Mouse (Mus musculus) left cerebral cortex, adult 8-10 months (tissue): ENCODE measurements at regions not wholly inside any gene's neighbourhood (a gene's known extent, or its start where the extent isn't known, plus 50 kb on each side); places are given as distances from the start of the nearest gene placed in this dataset.

Source experiments
- DNase-seq, 2 experiments: peaks; one replicate each; pipeline ENCODE4 v3.0.0; 2022; ENCODE audit warnings: low spot score in 2 of 2

DNA sequence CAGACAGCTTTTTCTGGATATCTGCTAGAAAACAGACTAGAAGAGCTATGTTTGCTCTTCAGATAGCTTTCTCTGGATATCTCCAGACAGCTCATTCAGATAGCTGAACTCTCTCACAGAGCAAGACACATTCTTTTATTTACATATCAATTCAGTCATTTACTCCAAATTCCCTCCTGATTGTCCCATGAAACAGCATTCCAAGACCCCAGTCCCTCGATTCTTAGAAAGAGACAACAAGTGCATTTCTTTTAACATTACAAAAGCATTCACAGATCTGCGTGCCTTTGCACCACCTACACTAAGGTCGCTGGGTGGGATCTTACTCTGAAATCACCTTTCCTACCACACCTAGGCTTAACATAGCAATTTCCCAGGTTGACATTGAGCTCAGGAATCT lies 1039.5 kb upstream of the Ddx18 start:
- DNase-seq = no peak

DNA sequence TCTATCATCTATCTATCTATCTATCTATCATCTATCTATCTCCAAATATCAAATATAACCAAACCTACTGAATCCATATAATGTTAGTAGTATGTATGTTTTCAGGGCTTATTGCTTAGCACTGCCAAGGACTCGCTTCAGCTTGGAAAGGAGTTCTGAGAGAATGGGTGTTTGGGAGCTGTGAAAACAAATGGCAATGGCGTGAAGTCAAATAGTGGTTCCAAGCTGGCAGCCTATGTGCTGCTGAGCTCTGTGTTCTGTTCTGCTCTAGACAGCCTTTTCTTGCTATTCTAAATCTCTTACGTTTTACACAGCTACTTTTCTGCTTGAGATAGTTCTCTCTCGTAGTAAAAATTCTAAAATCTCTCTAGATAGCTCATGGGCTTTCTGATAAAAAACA lies 1008.2 kb upstream of the Ddx18 start:
- no peak for DNase-seq

DNA sequence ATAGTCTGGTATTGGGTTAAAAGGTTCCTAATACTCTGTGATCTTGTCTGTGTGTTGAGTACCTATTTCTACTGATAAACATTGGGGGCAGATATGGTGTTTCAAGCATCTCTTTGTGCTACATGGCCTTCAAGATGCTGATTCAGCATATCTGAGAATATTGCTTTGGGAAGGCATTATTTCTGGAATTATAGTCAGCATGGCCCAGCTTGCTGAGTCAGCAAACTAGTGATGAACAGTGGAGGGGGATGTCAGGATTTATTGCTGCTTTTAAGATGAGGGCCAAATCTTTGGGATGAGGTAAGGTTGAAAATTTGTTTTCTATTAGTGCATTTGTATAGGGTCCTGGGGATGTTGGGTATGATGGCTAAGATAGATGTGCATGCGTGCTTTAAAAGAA lies 983.8 kb upstream of the Ddx18 start:
- DNase-seq = no peak

DNA sequence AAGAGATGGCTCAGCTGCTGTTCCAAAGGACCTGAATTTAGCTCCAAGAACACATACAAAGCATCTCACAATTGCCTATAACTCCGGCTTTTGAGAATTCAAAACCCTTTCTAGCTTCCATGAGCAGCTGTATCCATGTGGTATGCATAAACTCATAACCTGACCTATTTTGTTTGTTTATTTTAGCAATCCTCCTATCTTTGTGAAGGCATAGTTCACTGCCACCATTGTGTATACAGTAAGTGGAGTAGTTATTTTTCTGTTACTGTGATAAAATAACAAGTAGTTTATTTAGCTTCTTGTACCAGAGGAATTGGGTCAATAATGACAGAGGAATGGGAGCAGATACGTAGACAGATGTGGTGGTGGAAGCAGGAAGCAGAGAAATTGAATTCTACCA lies 941.8 kb upstream of the Ddx18 start:
- DNase-seq = no peak

DNA sequence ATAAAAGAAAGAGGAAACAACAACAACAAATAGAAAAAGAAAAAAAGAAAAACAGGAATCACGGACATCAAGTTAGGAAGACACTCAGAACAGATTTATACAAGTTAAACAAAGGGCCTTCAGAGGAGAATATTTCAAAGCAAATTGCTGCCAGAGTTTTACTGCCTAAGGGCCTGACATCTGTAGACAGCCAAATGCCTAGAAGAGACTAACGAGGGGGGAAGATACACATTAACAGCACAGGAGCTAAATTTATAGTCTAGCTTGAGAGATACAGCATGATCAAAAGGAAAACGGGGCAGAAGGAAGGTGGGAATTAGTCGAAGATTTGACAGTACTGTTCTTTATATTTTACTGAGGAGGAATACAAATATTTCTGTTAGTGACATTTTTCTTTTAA lies 933.9 kb upstream of the Ddx18 start:
- DNase-seq = no peak

DNA sequence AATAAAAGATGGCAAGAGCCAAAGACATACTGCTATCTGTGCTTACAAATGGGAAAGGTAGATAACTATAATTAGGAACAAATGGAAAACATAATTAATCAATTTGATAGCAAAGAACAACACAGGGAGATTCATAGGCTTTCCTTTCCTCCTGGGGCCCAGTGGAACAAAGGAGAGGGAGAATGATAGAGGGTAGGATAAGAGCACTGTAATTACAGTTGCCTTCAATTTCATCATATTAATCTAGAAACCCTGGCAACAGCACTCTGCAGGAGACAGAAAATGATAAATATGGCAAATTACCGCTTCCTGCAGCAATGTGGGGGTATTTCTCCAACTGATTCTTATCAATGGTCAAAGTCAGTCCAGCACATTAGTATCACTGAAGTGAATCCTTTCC lies 910.2 kb upstream of the Ddx18 start:
- DNase-seq = no peak

DNA sequence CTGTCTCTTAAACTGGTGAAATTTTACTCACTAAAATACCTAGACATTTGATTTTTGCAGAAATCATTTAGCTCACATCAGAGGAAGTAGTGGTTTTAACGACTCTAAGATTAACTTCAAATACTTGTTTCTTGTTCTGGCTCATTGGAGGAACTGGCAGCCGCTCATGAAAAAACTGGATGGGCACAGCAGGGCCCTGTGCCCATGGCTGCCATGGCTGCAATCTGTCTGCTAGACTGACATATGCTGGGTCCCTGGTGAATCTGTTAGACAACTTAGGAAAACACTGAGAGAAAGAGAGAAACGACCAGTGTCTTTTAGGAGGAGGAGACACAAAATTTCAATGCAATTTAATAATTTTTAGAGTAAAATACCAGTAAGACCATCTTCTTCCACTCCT lies 896.1 kb upstream of the Ddx18 start:
- DNase-seq = no peak

DNA sequence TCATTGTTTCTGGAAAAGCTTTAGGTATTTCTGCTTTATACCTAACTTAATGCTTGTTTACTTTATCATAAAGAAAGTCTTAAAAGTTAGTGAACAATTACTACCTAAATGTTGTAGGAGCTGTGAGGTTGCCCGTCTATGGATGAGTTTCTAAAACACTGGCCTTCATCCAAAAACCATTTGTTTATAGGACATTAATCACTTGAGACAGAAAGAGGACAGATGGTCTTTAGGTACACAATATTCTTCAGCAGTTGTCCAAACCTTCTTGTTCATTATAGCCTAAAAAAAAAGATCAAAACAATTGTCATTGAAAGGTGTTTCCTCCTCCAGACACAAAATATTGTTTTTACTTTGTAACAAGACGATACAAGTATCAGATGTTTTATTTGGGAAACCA lies 891.3 kb upstream of the Ddx18 start:
- no peak for DNase-seq

DNA sequence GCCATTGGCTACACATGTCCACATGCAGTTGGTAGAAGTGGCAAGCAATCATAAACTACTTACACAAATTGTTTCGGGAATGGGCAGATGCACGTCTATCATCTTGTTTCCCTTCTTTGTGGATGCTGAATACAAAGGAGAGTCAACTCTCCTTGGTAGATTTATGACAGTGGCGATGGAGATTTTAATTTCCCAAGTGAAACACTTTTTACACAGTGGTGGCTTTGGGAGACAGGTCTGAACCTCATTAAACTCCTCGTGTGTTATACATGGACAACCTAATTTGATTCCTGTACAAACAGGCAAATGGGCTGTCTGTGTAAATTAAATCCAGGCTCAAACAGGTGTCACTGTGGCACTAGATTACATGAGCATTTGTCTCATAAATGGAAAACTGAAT lies 887.1 kb upstream of the Ddx18 start:
- DNase-seq = no peak

DNA sequence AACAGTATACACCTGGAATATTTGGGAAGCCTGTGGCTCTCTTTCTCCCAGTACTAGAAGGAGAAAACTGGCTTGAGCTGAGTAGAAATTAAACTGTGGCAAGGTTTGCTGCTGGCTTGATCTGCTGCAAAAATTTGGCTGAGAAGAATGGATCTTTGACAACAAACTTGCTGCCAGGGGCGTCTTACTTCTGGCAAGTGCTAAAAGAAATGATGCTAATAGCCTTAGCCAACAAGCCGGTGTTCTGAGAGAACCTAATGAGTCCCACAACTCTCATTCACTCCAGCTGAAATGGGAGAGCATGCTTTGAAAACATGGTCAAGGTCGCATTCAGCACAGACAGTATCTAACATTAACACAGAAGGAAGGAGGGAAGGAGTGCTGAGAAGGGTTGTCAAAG lies 885.8 kb upstream of the Ddx18 start:
- no peak for DNase-seq

DNA sequence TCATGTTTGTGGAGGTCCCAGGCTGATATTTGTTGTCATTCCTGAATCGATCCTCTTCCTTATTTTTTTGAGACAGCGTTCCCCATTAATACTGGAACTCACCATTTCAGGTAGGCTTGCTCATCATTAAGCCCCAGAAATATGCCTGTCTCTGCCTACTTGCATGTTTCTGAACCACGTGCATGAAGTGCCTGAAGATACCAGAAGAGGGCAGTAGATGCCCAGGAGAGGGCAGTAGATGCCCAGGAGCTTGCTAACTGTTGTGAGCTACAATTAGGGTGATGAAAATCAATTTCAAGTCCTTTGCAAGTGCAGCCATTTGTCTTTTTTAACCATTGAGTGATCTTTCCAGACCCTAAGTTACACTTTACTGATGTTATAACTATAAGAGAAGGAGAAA lies 871.6 kb upstream of the Ddx18 start:
- no peak for DNase-seq

DNA sequence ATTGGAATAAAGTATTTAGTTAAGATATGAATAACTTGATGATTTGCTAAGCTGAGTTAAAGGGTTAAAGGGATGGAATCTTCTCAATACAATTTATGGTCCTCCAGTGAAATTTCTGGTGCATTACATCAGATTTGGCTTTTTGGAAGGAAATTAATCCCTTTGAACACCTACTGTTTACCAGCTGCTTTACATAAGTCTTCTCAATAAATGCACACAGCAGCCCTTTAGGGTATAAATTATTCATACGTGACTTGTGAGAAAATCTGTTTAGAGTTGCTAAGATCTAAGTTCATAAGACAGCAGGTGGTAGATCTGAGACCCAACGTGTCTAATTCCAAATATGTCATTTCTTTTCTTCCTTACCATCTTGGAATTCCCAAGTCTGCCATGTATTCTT lies 855.7 kb upstream of the Ddx18 start:
- no peak for DNase-seq

DNA sequence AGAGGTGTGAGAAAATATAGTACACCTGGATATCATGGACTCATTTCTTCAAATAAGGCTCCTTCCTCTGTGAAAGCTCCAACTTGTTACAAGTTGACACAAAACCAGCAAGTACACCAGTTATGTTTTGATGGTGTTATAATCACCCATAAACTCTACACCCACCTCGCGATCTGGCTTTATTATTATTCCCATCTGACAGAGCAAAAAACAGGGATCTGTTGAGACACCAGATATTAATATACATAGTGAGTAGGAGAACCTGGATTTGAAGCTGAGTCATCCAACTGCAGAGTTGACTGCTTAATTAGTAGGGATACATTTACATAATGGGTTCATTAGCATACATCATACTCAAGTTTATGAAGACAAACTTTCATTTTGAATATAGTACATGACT lies 828.6 kb upstream of the Ddx18 start:
- DNase-seq = peak in 1 of 2 experiments; percentile 43

DNA sequence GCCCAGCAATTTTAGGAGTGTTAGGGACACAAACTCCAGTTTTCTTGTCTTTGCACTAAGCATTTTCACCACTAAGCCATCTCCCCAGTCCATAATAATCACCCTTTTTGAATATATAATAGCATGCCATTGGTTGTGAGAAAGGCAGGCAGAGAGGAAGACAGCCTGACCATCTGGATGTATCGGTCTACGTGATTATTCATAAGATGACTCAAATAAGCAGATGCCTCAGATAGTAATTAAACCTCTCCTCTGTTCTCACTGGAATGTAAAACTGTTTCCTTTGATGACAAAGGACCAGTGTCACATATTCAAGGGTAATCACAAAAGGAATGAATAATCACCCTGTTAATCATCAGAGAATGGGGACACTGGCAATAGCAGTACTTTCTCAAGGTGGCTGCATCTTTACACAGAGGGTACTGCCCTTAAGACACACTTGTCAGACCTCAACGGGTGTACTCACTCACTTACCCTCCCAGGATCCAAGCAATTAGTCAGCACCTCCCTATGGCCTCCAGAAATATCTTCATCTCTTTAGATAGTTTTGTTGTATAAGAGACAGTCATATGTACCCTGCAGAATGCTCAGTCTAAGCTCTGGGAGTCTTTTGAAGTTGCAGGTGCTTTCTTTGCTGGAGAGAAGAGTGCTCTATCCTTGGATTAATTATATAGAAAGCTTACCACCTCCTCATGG lies 826.0 kb upstream of the Ddx18 start:
- peak in 1 of 2 experiments; percentile 50 for DNase-seq

DNA sequence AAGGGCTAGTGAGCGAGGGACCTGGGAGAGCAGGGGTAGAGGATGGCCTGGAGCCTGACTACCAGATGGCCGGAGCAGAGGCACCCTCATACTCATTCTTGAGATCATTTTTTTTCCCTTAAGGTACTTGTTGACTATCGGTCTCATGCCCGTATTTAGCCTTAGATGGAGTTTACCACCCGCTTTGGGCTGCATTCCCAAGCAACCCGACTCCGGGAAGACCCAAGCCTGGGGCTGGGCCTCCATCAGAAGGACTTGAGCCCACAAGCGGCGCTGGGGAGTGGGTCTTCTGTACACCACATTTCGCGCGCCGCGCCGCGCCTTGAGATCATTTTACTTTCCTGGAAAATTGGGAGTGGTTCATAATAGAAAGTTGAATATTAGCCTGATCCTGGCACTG lies 789.2 kb upstream of the Ddx18 start:
- peak; percentile 70 to 98 for DNase-seq

DNA sequence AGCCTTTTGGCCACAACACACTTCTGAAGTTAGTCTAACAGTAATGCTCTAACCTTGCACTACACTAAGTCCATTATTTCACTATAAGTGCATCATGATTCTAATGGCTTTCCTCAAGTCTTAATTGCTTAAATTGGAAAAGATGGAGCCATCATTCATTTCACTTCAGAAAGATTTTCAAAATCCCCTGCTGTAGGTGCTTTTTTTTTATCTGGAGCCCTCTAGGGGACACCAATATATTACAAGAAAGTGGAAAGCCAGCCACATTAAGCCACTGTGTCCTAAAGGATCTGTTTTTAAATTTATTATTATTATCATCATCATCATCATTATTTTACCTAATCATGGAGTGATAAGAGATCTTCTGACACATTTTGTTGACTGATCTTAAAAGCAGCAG lies 783.7 kb upstream of the Ddx18 start:
- DNase-seq = no peak

DNA sequence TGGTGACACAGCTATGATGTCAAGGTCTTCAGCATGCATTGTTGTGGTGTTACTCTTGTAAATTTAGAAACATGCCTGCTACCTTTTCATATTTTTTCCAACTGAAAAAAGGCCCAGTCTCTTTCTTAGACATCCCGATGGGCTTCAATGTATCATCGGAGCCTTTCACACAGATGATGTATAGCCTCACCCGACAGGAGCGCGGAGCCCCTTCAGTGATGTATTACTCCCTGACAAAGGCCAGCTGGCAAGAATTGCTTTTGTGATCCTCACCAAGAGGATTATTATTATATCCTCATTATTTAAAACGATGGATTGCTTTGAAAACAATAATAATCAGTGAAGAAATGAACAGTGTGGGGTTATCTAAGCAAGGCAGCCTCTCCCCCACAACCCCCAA lies 765.5 kb upstream of the Ddx18 start:
- no peak for DNase-seq

DNA sequence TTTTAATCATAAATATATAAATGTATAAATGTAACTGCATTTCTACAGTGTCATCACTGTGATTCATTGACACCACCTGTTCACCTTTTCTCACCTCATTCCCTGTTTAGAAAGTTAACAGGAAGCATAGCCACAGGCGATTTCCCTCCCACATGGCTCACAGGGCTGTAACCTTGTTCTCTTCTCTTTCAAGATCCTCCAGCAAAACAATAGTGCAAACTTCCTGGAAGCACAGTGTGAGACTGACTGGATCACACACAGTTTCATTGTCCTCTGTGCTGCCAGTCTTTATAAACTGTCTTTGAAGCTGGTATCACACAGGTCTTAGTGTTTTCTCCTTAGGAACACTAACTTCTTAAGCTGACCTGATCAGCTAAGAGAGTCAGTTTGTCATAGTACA lies 760.5 kb upstream of the Ddx18 start:
- DNase-seq = no peak
